Mouse (Mus musculus) adrenal gland, adult 8-10 months (tissue): ENCODE measurements around the gene Dll3. TPM values are rescaled to one million over a fixed set of nuclear protein-coding genes. Genes with fewer than 3 reads are reported as not detected.
"Not testable (repeated sequence)": the region's sequence is repeated elsewhere in the genome, so short reads cannot be mapped to it uniquely, and the experiment has no call there.

ENCODE experiments used
- DNase-seq: peaks from one replicate; pipeline ENCODE4 v3.0.0; 2022
- total RNA-seq, 4 experiments: library from RNA; stranded (reverse); gene quantifications; 2 replicates each; pipeline ENCODE4 v1.2.4; 2022

Gene Dll3
- total RNA-seq, 4 experiments from 2014 or later: 0.14 to 0.62 (median 0.40) TPM

DNA sequence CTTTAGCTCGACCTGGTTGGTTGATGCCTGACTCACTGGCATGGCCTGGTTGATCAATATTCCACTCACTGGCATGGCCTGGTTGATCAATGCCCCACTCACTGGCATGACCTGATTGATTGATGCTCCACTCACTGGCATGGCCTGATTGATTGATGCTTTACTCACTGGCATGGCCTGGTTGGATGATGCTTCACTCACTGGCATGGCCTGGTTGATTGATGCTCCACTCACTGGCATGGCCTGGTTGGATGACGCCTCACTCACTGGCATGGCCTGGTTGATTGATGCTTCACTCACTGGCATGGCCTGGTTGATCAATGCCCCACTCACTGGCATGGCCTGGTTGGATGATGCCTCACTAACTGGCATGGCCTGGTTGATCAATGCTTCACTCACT lies 58.1 kb downstream of the Dll3 start:
- DNase-seq: not testable (repeated sequence)

Other genes starting within 250 kb of the Dll3 start
- not detected for gene Fcgbp, start 231.0 kb downstream of the Dll3 start, total RNA-seq
- not detected for gene 9530053A07Rik, start 172.8 kb downstream of the Dll3 start, total RNA-seq
- 100 to 1,000 TPM in 1 of 4 experiments, 10 to 100 TPM in 3; 80.8 to 102 (median 88.7) TPM for gene Fbl, start 132.5 kb downstream of the Dll3 start, total RNA-seq
- 10 to 100 TPM; 29.4 to 35.8 (median 34.7) TPM for gene Dyrk1b, start 122.8 kb downstream of the Dll3 start, total RNA-seq
- 10 to 100 TPM; 22.6 to 28.2 (median 24.6) TPM for gene Eid2, start 34.4 kb downstream of the Dll3 start, total RNA-seq
- gene Eid2b, start 24.5 kb downstream of the Dll3 start, total RNA-seq: 10 to 100 TPM; 17.2 to 19.9 (median 18.7) TPM
- gene Selenov, start 11.1 kb downstream of the Dll3 start, total RNA-seq: under 1 TPM in 1 of 4 experiments, not detected in 3; 0.28 TPM
- 10 to 100 TPM; 68.5 to 83.7 (median 71.2) TPM for gene Timm50, start 9.8 kb upstream of the Dll3 start, total RNA-seq
- 100 to 1,000 TPM; 135 to 251 (median 169) TPM for gene Supt5, start 36.5 kb upstream of the Dll3 start, total RNA-seq
- gene Rps16, start 48.4 kb upstream of the Dll3 start, total RNA-seq: 1,000 to 10,000 TPM in 3 of 4 experiments, 100 to 1,000 TPM in 1; 948 to 1,196 (median 1,106) TPM
- gene Plekhg2, start 70.4 kb upstream of the Dll3 start, total RNA-seq: 10 to 100 TPM; 13.6 to 28.9 (median 20.9) TPM
- gene Zfp36, start 78.0 kb upstream of the Dll3 start, total RNA-seq: 10 to 100 TPM; 12.8 to 33.6 (median 21.5) TPM
- 10 to 100 TPM; 24.5 to 44.1 (median 29.5) TPM for gene Med29, start 90.5 kb upstream of the Dll3 start, total RNA-seq
- 100 to 1,000 TPM in 1 of 4 experiments, 10 to 100 TPM in 3; 61.6 to 102 (median 87.9) TPM for gene Paf1, start 90.7 kb upstream of the Dll3 start, total RNA-seq
- gene Gmfg, start 135.2 kb upstream of the Dll3 start, total RNA-seq: 10 to 100 TPM in 2 of 4 experiments, 1 to 10 TPM in 2; 7.5 to 13.5 (median 11.3) TPM
- 10 to 100 TPM; 19.3 to 27.7 (median 24.5) TPM for gene Lrfn1, start 149.7 kb upstream of the Dll3 start, total RNA-seq
- under 1 TPM in 1 of 4 experiments, not detected in 3; 0.46 TPM for gene Ifnl2, start 208.2 kb upstream of the Dll3 start, total RNA-seq
- not detected for gene Ifnl3, start 220.6 kb upstream of the Dll3 start, total RNA-seq
- gene Sycn, start 238.6 kb upstream of the Dll3 start, total RNA-seq: not detected
- not detected for gene Nccrp1, start 245.0 kb upstream of the Dll3 start, total RNA-seq